Mouse (Mus musculus): ENCODE results near the gene Rftn1.

Rftn1 gene

GRCm38 (mm10) chr17:50089725-50090124 lies 100.7 kb downstream of the Rftn1 start:
- DNase-seq, result no peak

DNA sequence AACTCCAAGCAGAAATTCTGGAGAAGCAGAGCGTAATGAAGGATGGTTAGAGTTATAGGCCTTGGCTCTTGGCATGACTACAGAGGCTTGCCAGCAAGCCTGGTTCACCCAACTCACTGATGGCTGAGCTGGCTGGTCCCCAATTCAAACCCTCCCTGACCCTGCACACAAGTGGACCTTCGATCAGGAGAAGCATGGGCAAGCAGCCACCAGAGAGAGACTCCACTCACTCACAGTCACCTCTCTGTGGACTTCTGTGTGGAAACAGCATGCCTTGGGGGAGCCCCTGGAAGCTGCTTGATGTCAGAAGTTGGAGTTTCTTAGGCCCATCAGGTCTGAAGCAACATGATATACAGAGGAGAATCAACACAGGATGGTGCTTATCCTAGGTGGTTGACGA lies 102.4 kb downstream of the Rftn1 start:
- no peak for DNase-seq

- no peak for DNase-seq
These were observed 103.6 kb downstream of the Rftn1 start for GRCm38 (mm10) chr17:50086887-50087286.

- DNase-seq, result no peak
These were observed 105.8 kb downstream of the Rftn1 start for GRCm38 (mm10) chr17:50084721-50085120.

- DNase-seq, result no peak
These were observed 106.5 kb downstream of the Rftn1 start for GRCm38 (mm10) chr17:50083937-50084336.

DNA sequence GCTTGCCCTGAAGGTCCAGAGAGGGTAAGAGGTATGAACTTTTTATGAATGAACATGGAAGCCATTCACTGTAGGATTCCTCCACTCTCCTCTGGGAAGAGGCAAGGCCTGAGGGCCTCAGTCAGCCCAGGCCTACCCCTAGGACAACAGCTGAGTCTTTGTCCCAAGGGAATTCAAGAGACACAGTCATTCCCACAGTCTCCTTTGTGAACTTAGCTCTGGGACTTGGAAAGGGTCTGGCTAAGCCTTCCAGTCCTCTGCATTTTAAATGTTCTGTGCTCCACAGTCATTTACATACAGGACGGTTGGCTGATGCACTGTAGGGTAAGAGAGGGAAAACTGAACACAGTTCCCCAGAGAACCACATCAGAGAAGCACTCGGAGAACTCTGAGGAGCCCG lies 107.5 kb downstream of the Rftn1 start:
- DNase-seq, result no peak

GRCm38 (mm10) chr17:50081647-50082046 lies 108.8 kb downstream of the Rftn1 start:
- DNase-seq, result no peak

GRCm38 (mm10) chr17:50080991-50081390 lies 109.5 kb downstream of the Rftn1 start:
- DNase-seq, result no peak

- DNase-seq, result no peak
These were observed 111.7 kb downstream of the Rftn1 start for GRCm38 (mm10) chr17:50078749-50079148.

DNA sequence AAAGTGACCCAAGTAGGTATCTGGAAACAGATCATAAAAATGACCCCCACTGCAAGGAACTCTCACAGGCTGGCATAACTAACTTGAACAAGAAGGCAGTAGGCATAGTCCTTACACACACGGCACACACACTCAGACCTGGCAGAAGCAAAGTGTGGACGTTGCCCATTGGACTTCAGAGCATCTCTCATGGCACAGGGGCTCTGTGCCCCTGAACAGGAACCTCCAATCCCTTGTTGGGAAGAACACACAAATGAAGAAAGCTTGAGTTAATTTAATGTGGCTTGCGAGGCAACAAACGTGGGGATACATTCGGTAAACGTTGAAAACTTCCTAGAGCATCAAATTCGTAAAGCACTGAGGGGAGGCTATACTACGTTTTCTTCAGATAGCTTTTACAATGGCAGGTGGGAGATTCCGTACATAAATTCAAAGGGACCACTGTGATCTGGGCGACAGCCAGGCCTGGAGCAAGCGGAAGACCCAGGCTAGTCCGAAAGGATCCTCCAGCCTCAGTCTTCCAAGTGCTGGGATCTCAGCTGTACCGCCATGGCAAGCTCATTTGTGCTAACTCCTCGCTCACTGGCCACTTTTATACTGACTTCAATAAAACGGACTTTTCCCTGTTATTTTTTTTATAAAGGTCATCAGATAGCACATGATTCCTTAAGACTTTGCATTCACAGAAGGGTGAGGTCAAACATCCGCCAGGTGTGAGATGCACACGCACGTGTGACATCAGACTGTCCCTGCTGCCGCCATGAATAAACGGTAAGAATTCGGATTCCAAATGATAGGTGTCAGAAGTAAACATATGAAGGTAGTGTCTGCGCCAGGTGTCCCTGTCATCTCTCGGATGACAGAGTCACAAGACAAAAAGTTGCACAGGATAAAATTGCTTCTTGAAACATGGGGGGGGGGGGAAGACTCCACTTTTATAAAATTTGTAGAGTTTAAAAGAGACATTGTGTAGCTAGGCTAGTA lies 117.2 kb downstream of the Rftn1 start:
- DNase-seq, result no peak

- no peak for DNase-seq
These were observed 118.9 kb downstream of the Rftn1 start for GRCm38 (mm10) chr17:50071602-50071988.

DNA sequence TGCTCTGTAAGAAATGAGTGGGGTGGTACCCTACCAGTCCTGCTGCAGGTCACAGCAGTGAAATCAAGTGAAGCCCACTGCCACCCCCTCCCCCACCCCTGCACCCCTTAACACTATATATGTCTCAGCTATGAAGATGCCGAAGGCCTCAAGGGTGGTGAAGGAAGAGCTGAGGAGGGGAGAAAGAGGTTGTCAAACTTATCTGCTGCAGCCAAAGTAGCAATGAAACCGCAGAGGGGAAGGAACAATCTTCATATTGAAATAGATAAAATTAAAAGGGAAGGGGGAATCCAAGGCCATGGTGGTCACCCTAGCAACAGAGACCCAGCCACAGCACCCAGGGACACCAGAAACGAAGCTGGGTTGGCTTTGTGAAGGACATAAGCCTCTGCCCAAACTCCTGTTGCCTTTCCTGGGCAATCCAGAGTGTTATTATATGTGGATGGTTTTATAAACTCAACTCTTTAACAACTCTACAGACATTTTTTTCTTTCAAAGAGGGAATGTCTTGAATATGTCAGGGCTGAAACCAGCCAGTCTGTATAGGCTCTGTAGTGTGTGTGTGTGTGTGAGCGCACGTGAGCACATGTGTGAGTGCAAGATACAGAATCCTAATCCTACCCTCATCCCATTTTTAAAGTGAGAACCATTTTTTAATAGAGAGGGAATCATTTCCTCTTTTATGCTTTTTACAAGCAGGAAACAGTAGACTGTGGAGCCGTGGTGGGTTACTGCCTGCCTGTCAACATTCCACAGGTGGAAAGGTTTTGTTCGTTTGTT lies 119.5 kb downstream of the Rftn1 start:
- DNase-seq, result no peak

DNA sequence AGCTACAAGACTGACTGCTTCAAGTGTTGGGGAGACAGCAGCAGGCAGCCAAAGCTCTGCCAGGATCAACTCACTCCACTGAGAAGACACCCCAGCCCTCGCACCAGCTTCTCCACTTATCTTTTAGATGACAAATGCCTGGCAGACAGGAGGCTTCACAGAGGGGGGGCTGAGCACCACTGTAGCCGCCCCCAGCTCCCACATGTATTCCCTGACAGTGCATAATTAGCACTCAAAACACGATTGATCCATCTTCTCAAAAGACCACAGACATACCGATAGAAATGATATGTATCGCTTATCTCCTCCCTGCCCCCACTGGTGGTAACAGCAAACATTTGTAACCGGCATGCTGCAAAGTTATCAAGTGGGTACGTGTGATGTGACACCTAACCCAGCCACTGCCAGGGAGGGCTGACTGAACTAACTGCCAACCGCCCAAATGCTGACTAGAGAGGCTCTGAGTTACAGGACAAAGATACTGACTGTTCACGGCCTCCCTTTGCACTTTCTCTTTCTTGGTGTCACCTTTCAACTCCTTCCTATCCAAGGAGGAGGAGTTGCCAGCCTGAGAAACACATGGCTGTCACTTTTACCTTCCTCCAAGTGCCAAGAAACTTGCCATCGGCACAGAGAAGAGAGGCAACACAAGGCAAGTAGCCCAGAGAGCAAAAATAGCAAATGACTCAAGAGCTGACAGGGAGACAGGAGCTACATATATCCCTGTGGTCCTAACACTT lies 120.4 kb downstream of the Rftn1 start:
- peak; percentile 49 for DNase-seq

GRCm38 (mm10) chr17:50069205-50069604 lies 121.3 kb downstream of the Rftn1 start:
- no peak for DNase-seq

GRCm38 (mm10) chr17:50068681-50069138 lies 121.8 kb downstream of the Rftn1 start:
- DNase-seq, result no peak

DNA sequence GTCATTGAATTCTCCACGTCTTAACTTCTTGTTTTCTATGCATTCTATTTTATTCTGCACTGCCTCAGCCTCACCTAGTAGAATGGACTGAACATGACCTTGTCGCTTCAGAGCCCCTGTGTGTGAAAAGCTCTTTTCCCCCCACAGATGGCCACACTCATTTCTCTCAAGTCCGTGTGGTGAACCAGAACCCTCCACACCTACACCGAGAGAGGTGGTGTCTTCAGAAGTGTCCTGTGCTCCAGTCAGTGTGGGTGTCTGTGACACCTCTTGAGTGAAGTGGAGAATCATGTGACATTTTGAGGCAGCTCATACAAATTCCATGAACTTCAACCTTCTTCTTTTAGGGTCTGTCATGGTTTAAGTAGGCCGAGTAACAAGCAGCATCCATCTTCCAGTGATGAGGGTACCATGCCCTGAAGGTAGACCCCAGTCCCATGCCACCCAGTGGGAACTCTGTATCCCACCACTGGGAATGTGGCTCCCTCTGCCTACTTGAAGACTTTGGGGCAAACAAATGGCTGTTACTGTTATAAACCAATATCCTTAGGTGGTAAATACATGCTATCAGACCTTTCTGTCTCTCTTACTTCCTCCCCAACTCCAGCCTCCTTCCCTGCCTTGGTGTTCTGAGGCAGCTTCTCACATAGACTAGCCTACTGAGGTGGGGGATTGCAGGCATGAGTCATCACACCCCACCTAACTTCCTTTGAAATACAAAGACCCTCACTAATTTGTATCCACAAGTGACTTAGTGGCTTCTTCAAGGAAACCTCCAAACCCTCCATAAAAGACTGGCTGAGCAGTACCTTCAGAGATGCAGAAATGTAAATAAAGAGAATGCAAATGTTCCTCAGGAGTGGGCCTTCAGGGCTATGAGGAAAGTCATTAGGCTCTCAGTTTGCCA lies 122.4 kb downstream of the Rftn1 start:
- no peak for DNase-seq

- DNase-seq, result no peak
These were observed 123.4 kb downstream of the Rftn1 start for GRCm38 (mm10) chr17:50066822-50067713.

- DNase-seq, result no peak
These were observed 126.4 kb downstream of the Rftn1 start for GRCm38 (mm10) chr17:50063832-50064627.

GRCm38 (mm10) chr17:50062649-50063048 lies 127.8 kb downstream of the Rftn1 start:
- no peak for DNase-seq

DNA sequence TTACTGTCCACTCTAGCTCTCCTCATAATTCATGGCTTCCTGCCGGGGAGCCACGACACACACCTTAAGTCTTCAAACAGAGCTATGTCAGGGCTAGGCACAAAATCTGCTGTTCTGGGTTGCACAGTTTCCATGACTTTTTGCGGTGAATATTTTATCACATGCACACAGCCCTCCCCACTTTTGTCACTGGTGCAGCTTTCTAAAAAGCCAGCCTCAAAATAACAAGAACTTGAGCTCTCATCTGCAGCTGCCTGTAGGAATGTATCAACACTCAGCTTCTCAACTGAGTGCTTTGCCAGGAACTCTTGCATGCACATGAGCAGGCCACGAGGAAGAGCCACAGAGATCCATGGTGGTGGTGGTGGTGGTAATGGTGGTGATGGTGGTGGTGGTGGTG lies 129.0 kb downstream of the Rftn1 start:
- DNase-seq, result no peak
